Mouse (Mus musculus) cerebellum, adult 8-10 months (tissue): ENCODE data around the gene Ttn.

ENCODE experiments used
- DNase-seq: peaks from one replicate; pipeline ENCODE4 v3.0.0; 2022

Ttn gene

GRCm38 (mm10) chr2:76693765-76694164 lies 288.6 kb downstream of the Ttn start:
- DNase-seq: no peak

- DNase-seq: no peak
Observed at GRCm38 (mm10) chr2:76690436-76691204, 291.7 kb downstream of the Ttn start.

DNA sequence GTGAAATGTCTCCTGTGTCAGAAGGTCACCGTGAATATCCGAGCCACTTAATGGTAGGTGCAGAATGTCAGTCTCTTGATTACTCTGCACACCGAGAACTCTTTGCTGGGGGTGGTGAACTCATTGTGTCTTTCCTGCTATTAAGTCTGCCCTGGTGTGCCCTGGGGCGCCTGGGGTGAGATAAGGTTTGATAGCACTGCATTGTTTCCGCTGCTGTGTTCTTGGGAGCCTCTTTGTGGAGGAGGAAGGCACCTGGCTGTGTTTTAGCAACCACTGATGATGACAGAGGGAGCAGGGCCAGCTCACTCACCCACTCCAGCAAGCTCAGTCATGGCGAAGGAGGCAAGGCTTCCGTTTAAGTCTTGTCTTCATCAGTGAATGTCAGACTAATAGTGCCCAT lies 294.2 kb downstream of the Ttn start:
- no peak for DNase-seq

- DNase-seq: no peak
Observed at GRCm38 (mm10) chr2:76687608-76688007, 294.7 kb downstream of the Ttn start.

- DNase-seq: no peak
Observed at GRCm38 (mm10) chr2:76686986-76687385, 295.4 kb downstream of the Ttn start.

- DNase-seq: no peak
Observed at GRCm38 (mm10) chr2:76682301-76682700, 300.0 kb downstream of the Ttn start.

GRCm38 (mm10) chr2:76676401-76677226 lies 305.7 kb downstream of the Ttn start:
- DNase-seq: no peak

GRCm38 (mm10) chr2:76675949-76676348 lies 306.4 kb downstream of the Ttn start:
- no peak for DNase-seq

GRCm38 (mm10) chr2:76675451-76675850 lies 306.9 kb downstream of the Ttn start:
- peak; percentile 25 for DNase-seq

DNA sequence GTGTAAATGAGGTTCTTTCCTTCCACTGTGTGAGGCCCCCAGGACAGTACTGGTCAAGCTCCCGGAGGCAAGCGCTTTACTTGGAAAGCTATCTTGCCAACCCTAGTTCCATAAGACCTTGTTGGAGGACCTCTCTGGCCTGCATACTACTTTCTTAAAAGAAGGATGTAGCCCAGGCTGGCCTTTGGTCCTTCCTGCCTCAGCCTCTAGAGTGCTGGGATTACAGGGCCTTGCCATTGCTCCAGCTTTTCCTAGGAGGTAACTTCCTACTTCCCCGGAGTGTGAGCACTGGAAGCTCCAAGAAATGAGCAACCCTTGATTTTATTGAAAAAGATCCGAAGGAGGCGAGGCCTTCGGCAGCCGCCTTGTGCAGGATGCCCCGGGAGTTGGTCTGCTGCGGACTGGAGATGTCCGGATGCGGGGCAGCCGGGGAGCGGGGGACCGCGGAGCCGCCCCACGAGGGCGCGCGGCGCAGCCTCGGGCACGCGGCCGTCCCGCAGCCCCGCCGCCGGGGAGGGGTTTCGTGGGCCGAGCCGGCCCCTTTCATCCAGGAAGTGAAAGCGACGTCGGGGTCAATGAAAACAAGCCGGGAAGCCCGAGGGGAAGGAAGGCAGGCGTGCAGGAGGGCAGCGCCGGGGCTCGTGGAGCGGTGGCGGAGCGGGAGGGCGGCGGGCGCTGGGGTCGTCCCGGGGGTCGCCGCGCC lies 307.5 kb downstream of the Ttn start, which contains the start of gene Plekha3:
TSS of gene Plekha3 (plus strand) at position 557 of the 703 bp plus-strand sequence.
- DNase-seq: peak; percentile 82

- DNase-seq: peak; percentile 17
Observed at GRCm38 (mm10) chr2:76673472-76674081, 308.8 kb downstream of the Ttn start.

DNA sequence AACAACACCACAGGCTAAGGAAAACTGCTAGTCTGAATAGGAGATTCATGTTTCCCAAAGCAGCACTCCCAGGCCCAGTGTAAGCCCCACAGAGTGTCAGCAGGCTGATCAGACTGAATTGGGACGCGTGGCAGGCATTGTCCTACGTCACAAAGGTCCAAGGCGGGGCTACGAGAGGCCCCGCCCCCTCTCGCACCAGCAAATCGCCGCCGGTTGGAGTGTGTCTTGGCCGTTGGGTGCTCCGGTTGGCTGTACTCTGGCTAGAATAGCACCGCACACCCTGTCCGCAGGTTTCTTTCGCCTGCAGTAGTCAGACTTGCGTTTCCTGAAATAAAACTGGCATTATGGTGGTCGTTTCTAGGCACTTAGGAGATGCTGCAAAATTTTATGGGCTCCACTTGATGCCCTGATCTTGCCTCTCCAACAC lies 309.4 kb downstream of the Ttn start, which contains the start of gene Fkbp7:
TSS of gene Fkbp7 (minus strand) at position 151 of the 427 bp plus-strand sequence.
- peak; percentile 93 for DNase-seq

DNA sequence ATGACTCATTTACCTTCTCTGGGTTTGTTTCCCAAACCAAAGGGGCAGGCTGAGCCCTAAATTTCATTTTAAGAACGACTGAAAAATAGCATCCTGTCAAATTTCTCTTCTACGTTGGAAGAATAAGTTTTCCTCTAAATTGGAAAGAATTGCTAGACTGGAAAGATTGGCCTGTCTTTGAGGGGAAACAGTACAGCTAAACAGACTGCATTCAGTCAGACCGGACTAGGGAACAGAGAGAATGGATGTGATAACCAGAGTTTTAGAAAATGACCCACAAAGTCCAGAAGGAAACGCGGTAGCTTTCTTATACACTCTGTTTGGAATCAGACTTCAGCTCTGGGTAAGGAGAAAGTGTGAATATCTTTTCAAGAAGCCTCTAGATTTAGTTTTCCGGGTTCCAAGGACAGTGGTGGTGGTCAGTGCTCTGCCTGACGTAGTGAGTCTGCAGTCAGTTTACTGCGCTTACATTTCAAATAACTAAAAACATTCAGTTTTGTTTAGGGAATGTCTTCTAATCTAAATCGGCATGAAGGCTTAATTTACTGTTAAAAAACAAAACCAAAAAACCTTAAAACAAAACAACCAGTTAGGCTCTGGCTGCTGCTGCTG lies 310.1 kb downstream of the Ttn start:
- DNase-seq: no peak

GRCm38 (mm10) chr2:76671641-76672040 lies 310.7 kb downstream of the Ttn start:
- no peak for DNase-seq

DNA sequence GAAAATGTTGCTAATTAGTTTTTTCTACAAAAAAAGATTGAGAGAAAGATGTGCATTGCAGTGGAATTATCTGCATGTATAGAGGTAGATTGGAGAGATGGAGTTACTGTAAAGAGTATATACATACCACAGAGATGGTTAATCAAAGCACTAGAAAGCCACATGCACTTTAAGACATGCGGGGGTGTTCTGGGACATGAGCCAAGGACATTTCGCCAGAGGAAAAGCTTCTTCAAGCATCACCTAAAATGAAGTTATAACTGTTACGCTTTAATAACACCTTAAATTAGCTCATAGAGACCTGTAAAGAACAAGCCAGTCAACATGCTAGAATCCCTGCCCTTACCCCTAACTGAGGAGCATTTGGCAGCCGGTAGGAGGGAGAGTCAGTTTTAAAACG lies 315.1 kb downstream of the Ttn start:
- DNase-seq: no peak

DNA sequence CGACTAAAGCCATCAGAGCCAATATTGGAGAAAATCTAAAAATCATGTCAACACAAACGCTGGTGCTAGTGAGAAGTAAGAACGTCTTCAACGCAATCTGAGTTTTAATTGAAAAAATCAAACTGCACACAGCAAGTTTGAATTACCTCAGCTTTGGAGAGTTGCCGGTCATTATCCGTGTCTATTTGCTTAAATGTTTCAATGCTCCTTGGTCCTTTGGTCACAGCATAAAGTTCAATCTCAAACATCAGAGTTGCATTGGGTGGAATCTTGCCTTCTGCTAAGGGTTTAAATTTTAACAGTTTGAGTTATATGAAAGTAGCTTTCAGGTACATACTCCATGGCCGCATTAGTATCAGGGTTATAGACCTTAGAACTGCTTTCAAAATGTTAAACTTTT lies 316.8 kb downstream of the Ttn start:
- no peak for DNase-seq

- DNase-seq: no peak
Observed at GRCm38 (mm10) chr2:76659419-76659818, 322.9 kb downstream of the Ttn start.

GRCm38 (mm10) chr2:76658551-76658950 lies 323.8 kb downstream of the Ttn start:
- DNase-seq: no peak

GRCm38 (mm10) chr2:76655982-76656381 lies 326.4 kb downstream of the Ttn start:
- no peak for DNase-seq

DNA sequence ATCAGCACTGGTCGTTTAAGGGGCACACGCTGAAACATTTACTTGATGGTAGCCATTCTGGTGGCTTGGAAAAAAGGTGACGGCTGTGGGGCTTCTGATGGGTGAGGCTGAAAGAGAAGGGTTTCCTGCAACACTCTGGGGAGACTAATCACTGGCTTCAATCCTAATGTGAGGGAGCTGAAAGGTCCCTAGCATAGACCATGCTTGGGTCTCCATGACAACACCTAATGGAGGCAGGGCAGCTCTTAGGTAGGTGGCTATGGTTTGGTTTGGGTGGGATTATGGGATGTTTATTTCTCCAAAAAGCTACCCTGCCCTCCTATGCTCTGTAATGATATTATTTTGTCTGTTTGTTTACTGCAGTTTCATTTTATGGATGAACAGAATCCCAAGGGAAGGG lies 326.9 kb downstream of the Ttn start:
- no peak for DNase-seq

GRCm38 (mm10) chr2:76654646-76655045 lies 327.7 kb downstream of the Ttn start:
- DNase-seq: no peak
